Mouse (Mus musculus) embryonic facial prominence, embryonic 15.5 days (tissue): ENCODE data around the gene Bpifb2. TPM values are rescaled to one million over a fixed set of nuclear protein-coding genes. Genes with fewer than 3 reads are reported as not detected.

ENCODE experiments used
- ATAC-seq: fragments of 200-750 bp; cut with Nextera tagmentation; 2 replicates; pipeline ENCODE4 v1.8.0; 2017; ENCODE audit warnings: low read depth, moderate TSS enrichment; ENCODE audit not compliant: insufficient number of reproducible peaks, low FRiP score, low TSS enrichment
- H3K27ac ChIP-seq: fragments of 300-500 bp; sonication (generic); replicated peaks from 2 replicates; pipeline ENCODE4 v1.5.1; 2015; ENCODE audit warnings: mild to moderate bottlenecking, inconsistent platforms
- H3K27me3 ChIP-seq: fragments of 300-500 bp; sonication (generic); 2 replicates; pipeline ENCODE4 v1.6.1; 2015; ENCODE audit warnings: inconsistent platforms
- H3K36me3 ChIP-seq: fragments of 300-500 bp; sonication (generic); 2 replicates; pipeline ENCODE4 v1.6.1; 2015; ENCODE audit warnings: mild to moderate bottlenecking, inconsistent platforms
- H3K4me1 ChIP-seq: fragments of 300-500 bp; sonication (generic); 2 replicates; pipeline ENCODE4 v1.6.1; 2015; ENCODE audit warnings: inconsistent platforms
- H3K4me2 ChIP-seq: fragments of 300-500 bp; sonication (generic); replicated peaks from 2 replicates; pipeline ENCODE4 v1.6.1; 2015; ENCODE audit warnings: mild to moderate bottlenecking, inconsistent platforms
- H3K4me3 ChIP-seq: fragments of 300-500 bp; sonication (generic); replicated peaks from 2 replicates; pipeline ENCODE4 v1.5.1; 2015; ENCODE audit warnings: mild to moderate bottlenecking, inconsistent platforms
- H3K9ac ChIP-seq: fragments of 300-500 bp; sonication (generic); 2 replicates; pipeline ENCODE4 v1.6.1; 2015; ENCODE audit warnings: inconsistent platforms
- H3K9me3 ChIP-seq: fragments of 300-500 bp; sonication (generic); replicated peaks from 2 replicates; pipeline ENCODE4 v1.6.1; 2016; ENCODE audit warnings: inconsistent platforms
- WGBS: fragments of 180-500 bp; shearing (Covaris S2); methylation state at CpG from one replicate; pipeline ENCODE4 v1.1.7; 2015; 5-methylcytosine and 5-hydroxymethylcytosine counted together
- polyA plus RNA-seq: library from polyadenylated mRNA; unstranded; fragments of >200 nt; fragmentation: Nextera tagmentation; extraction: Ambion mirVana; gene quantifications from 2 replicates; pipeline ENCODE4 v1.2.1, GENCODE M21; 2015

Gene Bpifb2
- polyA plus RNA-seq, 1 experiment from 2014 or later = not detected

DNA sequence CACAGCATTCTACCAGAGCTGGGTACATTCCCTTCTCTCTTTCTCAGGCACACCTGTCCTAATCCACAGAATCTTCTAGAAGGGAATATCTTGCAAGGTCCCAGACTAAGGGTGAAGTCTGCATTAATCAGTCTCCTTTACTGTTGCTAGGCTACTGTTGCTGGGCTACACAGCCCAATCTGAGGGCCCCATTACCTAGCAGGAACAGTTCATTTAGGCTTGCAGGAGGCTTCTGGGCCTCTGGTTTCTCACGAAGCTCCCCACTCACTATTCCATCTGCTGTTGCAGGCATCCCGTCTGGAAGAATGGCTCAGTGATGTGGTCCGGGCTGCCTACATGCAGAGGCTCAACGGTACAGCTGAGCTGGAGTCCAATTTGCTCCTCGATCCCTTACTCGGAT, 56.3 kb downstream of the Bpifb2 start:
- Histone ChIP-seq H3K27me3 (no peaks in the 10 kb centered on the region), H3K9me3 (no peaks in the 10 kb centered on the region), H3K4me1 (no peaks in the 10 kb centered on the region), H3K36me3 (no peaks in the 10 kb centered on the region), H3K27ac (no peak overlapping the region), H3K4me2 (no peak overlapping the region), H3K9ac (no peak overlapping the region), H3K4me3 (no peak overlapping the region)
- 77% methylated on average over 6 of the region's 6 CpGs for WGBS
- ATAC-seq = no peak

DNA sequence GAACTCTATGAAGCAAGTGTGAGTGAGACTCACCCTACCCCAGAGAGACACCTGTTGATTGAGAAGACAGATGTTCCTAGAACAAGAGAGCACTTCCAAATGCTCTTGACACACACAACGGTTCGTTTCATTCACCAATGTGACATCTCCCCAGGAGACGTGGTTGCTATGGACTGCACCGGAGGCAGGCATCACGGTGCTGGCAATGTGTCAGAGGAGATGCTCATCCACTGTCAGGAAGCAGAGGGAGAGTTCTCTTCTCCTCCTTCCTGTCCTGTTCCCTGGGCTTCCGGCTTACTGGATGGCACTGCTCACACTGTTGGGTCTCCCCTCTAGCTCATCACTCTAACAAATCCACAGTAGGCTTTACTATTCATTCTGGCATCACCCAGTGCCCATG, 58.5 kb downstream of the Bpifb2 start:
- Histone ChIP-seq H3K4me1 (no peaks in the 10 kb centered on the region), H3K4me2 (no peak overlapping the region), H3K27ac (no peak overlapping the region), H3K36me3 (no peaks in the 10 kb centered on the region), H3K4me3 (no peak overlapping the region), H3K9me3 (no peaks in the 10 kb centered on the region), H3K9ac (no peak overlapping the region), H3K27me3 (no peaks in the 10 kb centered on the region)
- ATAC-seq = no peak
- WGBS = 71% methylated on average over 6 of the region's 6 CpGs

DNA sequence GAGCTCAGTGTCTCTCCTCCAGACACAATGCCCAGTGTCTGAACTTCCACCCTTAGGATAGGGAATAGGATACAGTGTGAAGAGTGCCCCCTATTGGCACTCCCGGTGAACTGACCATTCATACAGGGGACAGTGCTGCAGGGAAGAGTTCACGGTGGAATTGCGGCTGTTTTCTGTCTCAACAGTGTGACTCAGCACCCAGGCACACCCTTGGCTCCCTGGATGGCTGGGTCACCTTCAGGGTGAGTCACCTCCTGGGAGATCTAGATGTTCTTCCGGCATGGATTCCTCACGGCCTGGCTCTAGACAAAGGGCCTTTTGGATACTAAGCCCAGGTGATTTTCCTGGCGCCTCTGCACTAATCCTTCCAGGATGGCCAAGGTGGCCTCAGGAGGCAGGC, 60.5 kb downstream of the Bpifb2 start:
- H3K27ac ChIP-seq = no peak overlapping the region
- no peak for ATAC-seq

DNA sequence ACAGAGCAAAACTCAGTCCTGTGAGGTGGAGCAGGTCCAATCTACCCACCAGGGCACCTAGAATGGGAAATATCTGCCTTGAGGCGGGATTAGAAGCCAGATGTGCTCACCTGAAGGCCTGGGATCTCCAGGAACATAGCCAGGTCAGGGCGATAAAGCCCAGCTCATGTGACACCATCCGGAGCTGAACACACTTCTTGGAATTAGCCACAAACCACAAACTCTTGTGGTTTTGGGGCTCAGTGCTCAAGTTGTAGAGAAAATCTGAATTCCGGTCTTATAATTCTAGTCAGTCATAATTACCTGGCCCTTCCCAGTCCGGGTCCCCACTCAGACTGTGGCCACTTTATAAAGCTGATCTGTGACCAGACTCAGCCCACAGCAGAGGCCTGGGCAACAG, 63.0 kb downstream of the Bpifb2 start, which contains the start of gene Bpifb4:
Bpifb4 (plus strand) TSS at position 370 of the 400 bp plus-strand sequence.
- Histone ChIP-seq H3K27me3 (no peaks in the 10 kb centered on the region), H3K9me3 (no peaks in the 10 kb centered on the region), H3K9ac (no peak within 1 kb of the TSS), H3K4me3 (no peak within 1 kb of the TSS), H3K4me1 (no peaks in the 10 kb centered on the region), H3K27ac (no peak within 1 kb of the TSS), H3K4me2 (no peak within 1 kb of the TSS), H3K36me3 (no peaks in the 10 kb centered on the region)
- ATAC-seq = no peak
- WGBS = 68% methylated on average over 5 of the region's 5 CpGs

More for the DNA sequence above, 60.5 kb downstream of the Bpifb2 start:
- Histone ChIP-seq H3K9me3 (no peaks in the 10 kb centered on the region), H3K27me3 (no peaks in the 10 kb centered on the region), H3K36me3 (no peaks in the 10 kb centered on the region), H3K4me1 (no peaks in the 10 kb centered on the region), H3K4me3 (no peak overlapping the region), H3K4me2 (no peak overlapping the region), H3K9ac (no peak overlapping the region)
- 85% methylated on average over 6 of the region's 6 CpGs for WGBS

DNA sequence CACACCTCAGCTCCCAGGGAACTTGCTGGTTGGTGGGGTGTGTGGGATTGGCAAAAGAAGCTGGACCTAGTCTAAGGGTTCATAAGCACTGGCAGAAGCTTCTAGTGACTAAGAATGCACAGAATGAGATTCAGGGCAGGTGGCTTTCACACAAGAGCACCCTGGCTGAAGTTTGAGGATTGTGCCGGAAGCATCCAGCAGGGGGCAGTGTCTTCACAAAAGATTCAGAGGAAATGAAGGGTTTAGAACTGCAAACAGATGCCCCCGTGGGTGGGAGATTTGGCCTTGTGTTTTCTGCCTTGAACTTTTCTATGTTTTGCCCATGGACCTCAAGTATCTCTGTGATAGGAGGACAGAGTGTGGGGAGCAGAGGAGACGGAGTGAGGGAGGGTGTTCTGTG, 68.7 kb downstream of the Bpifb2 start:
- 37% methylated on average over 3 of the region's 3 CpGs for WGBS

DNA sequence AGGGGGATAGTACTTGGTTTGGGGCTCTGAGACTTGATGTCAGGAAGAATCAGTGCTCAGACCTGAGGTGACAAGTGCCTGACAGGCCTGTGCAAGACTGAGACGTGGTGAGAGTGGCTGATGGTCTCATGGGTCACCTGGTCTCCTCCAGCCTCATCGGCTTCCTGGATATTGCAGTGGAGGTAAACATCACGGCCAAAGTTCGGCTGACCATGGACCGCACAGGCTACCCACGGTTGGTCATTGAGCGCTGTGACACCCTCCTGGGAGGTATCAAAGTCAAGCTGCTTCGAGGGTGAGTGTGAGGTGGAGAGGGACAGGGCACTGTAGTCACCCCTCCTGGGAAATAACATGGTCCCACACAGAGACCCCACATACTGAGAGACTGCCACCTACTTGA, 69.7 kb downstream of the Bpifb2 start:
- Histone ChIP-seq H3K4me3 (no peak overlapping the region), H3K4me2 (no peak overlapping the region), H3K9me3 (no peaks in the 10 kb centered on the region), H3K4me1 (no peaks in the 10 kb centered on the region), H3K27ac (no peak overlapping the region), H3K27me3 (no peaks in the 10 kb centered on the region), H3K36me3 (no peaks in the 10 kb centered on the region), H3K9ac (no peak overlapping the region)
- no peak for ATAC-seq
- WGBS = 88% methylated on average over 8 of the region's 8 CpGs

More for the DNA sequence above, 68.7 kb downstream of the Bpifb2 start:
- no peaks in the 10 kb centered on the region for H3K36me3 ChIP-seq
- H3K4me2 ChIP-seq = no peak overlapping the region
- no peak overlapping the region for H3K4me3 ChIP-seq
- no peak overlapping the region for H3K27ac ChIP-seq
- no peaks in the 10 kb centered on the region for H3K9me3 ChIP-seq
- no peak for ATAC-seq
- H3K9ac ChIP-seq = no peak overlapping the region
- H3K4me1 ChIP-seq = no peaks in the 10 kb centered on the region
- H3K27me3 ChIP-seq = no peaks in the 10 kb centered on the region

Other genes starting within 250 kb of the Bpifb2 start
- gene Commd7, start 242.3 kb upstream of the Bpifb2 start, polyA plus RNA-seq = 79.0 TPM in 2 replicates
- 7.7 and 8.4 TPM in 2 replicates for gene Dnmt3b, start 225.6 kb upstream of the Bpifb2 start, polyA plus RNA-seq
- 0.08 TPM in 1 of 2 replicates, not detected in the other for gene Dnmt3c, start 178.4 kb upstream of the Bpifb2 start, polyA plus RNA-seq
- 200 and 207 TPM in 2 replicates for gene Mapre1, start 133.8 kb upstream of the Bpifb2 start, polyA plus RNA-seq
- not detected in 2 replicates for gene Efcab8, start 95.1 kb upstream of the Bpifb2 start, polyA plus RNA-seq
- gene Sun5, start 4.0 kb upstream of the Bpifb2 start, polyA plus RNA-seq = not detected in 2 replicates
- gene Bpifb6, start 25.3 kb downstream of the Bpifb2 start, polyA plus RNA-seq = not detected in 2 replicates
- gene Bpifb3, start 43.2 kb downstream of the Bpifb2 start, polyA plus RNA-seq = 0.21 and 0.34 TPM in 2 replicates
- gene Bpifb4, start 63.2 kb downstream of the Bpifb2 start, polyA plus RNA-seq = not detected in 2 replicates
- gene Bpifa6, start 99.9 kb downstream of the Bpifb2 start, polyA plus RNA-seq = 0.11 TPM in 1 of 2 replicates, not detected in the other
- 0.46 TPM in 1 of 2 replicates, not detected in the other for gene Bpifa2, start 133.2 kb downstream of the Bpifb2 start, polyA plus RNA-seq